Mouse (Mus musculus) neutrophil, adult 83 days (primary cell): ENCODE measurements around the gene Guca2a. TPM values are rescaled to one million over a fixed set of nuclear protein-coding genes. Genes with fewer than 3 reads are reported as not detected.

ENCODE experiments used
- total RNA-seq, 2 experiments: library from RNA; stranded (reverse); gene quantifications; one replicate each; pipeline ENCODE4 v1.2.4; 2023

Guca2a gene
- total RNA-seq, result not detected

DNA sequence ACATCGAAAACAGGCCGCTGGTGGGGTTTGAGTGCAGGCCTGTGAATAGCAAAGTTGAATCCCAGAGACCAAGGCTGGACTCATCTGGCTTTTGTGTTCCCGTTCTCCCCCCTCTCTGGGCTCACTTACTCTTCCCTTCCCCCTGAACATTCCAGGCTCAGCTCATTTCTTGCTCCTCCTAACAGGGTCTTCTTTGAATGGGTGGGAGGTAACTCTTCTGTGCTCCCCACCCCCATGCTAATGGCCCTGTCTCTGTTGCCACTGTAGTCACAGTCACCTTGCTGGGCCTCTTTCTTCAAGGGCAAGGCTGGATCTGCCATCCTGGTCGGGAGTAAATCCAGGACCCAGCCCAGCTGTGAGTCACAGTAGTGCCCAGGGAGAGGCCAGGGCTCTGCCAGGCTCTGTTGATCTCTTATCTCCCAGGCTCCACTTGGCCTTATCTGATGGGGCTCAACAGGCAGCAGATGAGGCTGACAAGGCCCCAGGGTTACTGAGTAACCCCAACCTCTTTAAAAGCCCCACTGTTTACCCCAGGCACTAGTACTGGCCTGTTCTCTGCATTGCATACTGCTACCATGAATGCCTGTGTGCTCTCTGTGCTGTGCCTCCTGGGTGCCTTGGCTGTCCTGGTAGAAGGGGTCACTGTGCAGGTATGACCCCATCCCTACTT, at the start of gene Guca2a:
Guca2a (plus strand) TSS at position 529 of the 670 bp plus-strand sequence.

GRCm38 (mm10) chr4:119658731-119659130, 21.2 kb downstream of the Guca2a start, which contains the start of gene Guca2b:
Gene Guca2b (minus strand): TSS chr4:119658954.

Other genes with a start within 250 kb of the Guca2a start
- not detected for gene Ccdc30, start 222.2 kb upstream of the Guca2a start, total RNA-seq
- gene Ppcs, start 215.3 kb upstream of the Guca2a start, total RNA-seq, result 1 to 10 TPM; 1.7 to 1.8 TPM
- gene Zmynd12, start 214.9 kb upstream of the Guca2a start, total RNA-seq, result not detected
- gene Rimkla, start 145.1 kb upstream of the Guca2a start, total RNA-seq, result not detected
- 10 to 100 TPM; 24.4 to 30.4 TPM for gene Foxj3, start 100.7 kb upstream of the Guca2a start, total RNA-seq
- gene Frg2f1, start 98.2 kb upstream of the Guca2a start, total RNA-seq, result 1 to 10 TPM in 1 of 2 experiments, under 1 TPM in 1; 0.79 to 2.3 TPM
- not detected for gene Guca2b, start 21.2 kb downstream of the Guca2a start, total RNA-seq
- gene Hivep3, start 96.1 kb downstream of the Guca2a start, total RNA-seq, result 1 to 10 TPM; 4.9 to 7.2 TPM